8 mouse cellular contexts compared by ENCODE assay signal in genomic region chr13:36578569-36579333, GRCm38 (mm10).
DNase-seq lines count a peak whose midpoint lies in the region; ATAC-seq and TF ChIP-seq lines count a peak whose summit lies in the region.

No protein-coding gene starts in this region.

- H3K4me3 ChIP-seq in megakaryocyte, embryonic 14.5 days (replicated peaks): peak overlapping the region; percentile 76
- H3K4me3 ChIP-seq in forebrain, embryonic 10.5 days: peak overlapping the region; percentile 63
- peak overlapping the region; percentile 55 for H3K4me3 ChIP-seq in heart, embryonic 13.5 days
- peak overlapping the region; percentile 44 for H3K4me3 ChIP-seq in kidney, postnatal 0 days (replicated peaks; ENCODE audit: low read depth, low read length)
- peak overlapping the region; percentile 51 for H3K4me3 ChIP-seq in limb, embryonic 15.5 days
- H3K4me3 ChIP-seq in myocyte: peak overlapping the region; percentile 20

- no peaks in the 10 kb centered on the region for H3K36me3 ChIP-seq in megakaryocyte, embryonic 14.5 days (replicated peaks; ENCODE audit: low read length)
- H3K36me3 ChIP-seq in forebrain, embryonic 10.5 days (replicated peaks): no peaks in the 10 kb centered on the region
- H3K36me3 ChIP-seq in heart, embryonic 13.5 days: no peaks in the 10 kb centered on the region
- H3K36me3 ChIP-seq in kidney, postnatal 0 days (ENCODE audit: insufficient read depth, low read length): no peaks in the 10 kb centered on the region
- no peaks in the 10 kb centered on the region for H3K36me3 ChIP-seq in limb, embryonic 15.5 days
- H3K36me3 ChIP-seq in myocyte (ENCODE audit: control insufficient read depth, insufficient read depth): no peaks in the 10 kb centered on the region

- 3% methylated on average over 41 of the region's 41 CpGs for WGBS in forebrain, embryonic 10.5 days
- WGBS in heart, embryonic 13.5 days: 3% methylated on average over 38 of the region's 41 CpGs
- 2% methylated on average over 41 of the region's 41 CpGs for WGBS in kidney, postnatal 0 days
- WGBS in limb, embryonic 15.5 days: 2% methylated on average over 39 of the region's 41 CpGs

- peaks cover 53% of the 10 kb centered on the region for H3K27me3 ChIP-seq in megakaryocyte, embryonic 14.5 days (replicated peaks)
- H3K27me3 ChIP-seq in forebrain, embryonic 10.5 days (ENCODE audit: poor library complexity, severe bottlenecking): peaks cover 47% of the 10 kb centered on the region
- H3K27me3 ChIP-seq in heart, embryonic 13.5 days (replicated peaks): peaks cover 13% of the 10 kb centered on the region
- H3K27me3 ChIP-seq in kidney, postnatal 0 days (ENCODE audit: insufficient read depth, low read length): no peaks in the 10 kb centered on the region; the same call in 1 of the 2 replicates
- peaks cover 5% of the 10 kb centered on the region; the same call in 1 of the 2 replicates for H3K27me3 ChIP-seq in limb, embryonic 15.5 days
- H3K27me3 ChIP-seq in myocyte (ENCODE audit: control insufficient read depth, insufficient read depth, insufficient read length): no peaks in the 10 kb centered on the region

- peak overlapping the region; percentile 71 for H3K4me2 ChIP-seq in heart, embryonic 13.5 days
- peak overlapping the region; percentile 80 for H3K4me2 ChIP-seq in kidney, postnatal 0 days (ENCODE audit: low read length)
- peak overlapping the region; percentile 81 for H3K4me2 ChIP-seq in limb, embryonic 15.5 days
- H3K4me2 ChIP-seq in myocyte (ENCODE audit: low read depth): peak overlapping the region; percentile 54

- H3K79me2 ChIP-seq in myocyte (ENCODE audit: control insufficient read depth, insufficient read depth): no peaks in the 10 kb centered on the region

- peak; percentile 30; the same call in 1 of the 2 replicates for TF ChIP-seq CTCF in kidney, postnatal 0 days (IDR thresholded peaks at IDR 0.05; ENCODE audit: low read depth)

- H3K27ac ChIP-seq in forebrain, embryonic 10.5 days: peak overlapping the region; percentile 92
- no peak overlapping the region for H3K27ac ChIP-seq in heart, embryonic 13.5 days (replicated peaks)
- no peak overlapping the region for H3K27ac ChIP-seq in kidney, postnatal 0 days
- H3K27ac ChIP-seq in limb, embryonic 15.5 days: peak overlapping the region; percentile 76

- peak overlapping the region; percentile 81 for H3K9ac ChIP-seq in heart, embryonic 13.5 days
- peak overlapping the region; percentile 52; the same call in 1 of the 2 replicates for H3K9ac ChIP-seq in kidney, postnatal 0 days (ENCODE audit: low read depth, low read length)
- peak overlapping the region; percentile 40; the same call in 1 of the 2 replicates for H3K9ac ChIP-seq in limb, embryonic 15.5 days

- TF ChIP-seq POLR2A in myocyte (IDR thresholded peaks at IDR 0.05; ENCODE audit: insufficient read length, low read depth): peak; percentile 61

- peaks cover 3% of the 10 kb centered on the region; the same call in 1 of the 2 replicates for H3K9me3 ChIP-seq in megakaryocyte, embryonic 14.5 days
- H3K9me3 ChIP-seq in forebrain, embryonic 10.5 days: no peaks in the 10 kb centered on the region
- H3K9me3 ChIP-seq in heart, embryonic 13.5 days: no peaks in the 10 kb centered on the region
- H3K9me3 ChIP-seq in kidney, postnatal 0 days (replicated peaks; ENCODE audit: low read length): no peaks in the 10 kb centered on the region
- no peaks in the 10 kb centered on the region for H3K9me3 ChIP-seq in limb, embryonic 15.5 days

- no peak overlapping the region for H3ac ChIP-seq in myocyte (ENCODE audit: control insufficient read depth, insufficient read length)

- no peak for ATAC-seq in megakaryocyte, adult 5-6 weeks (ENCODE audit: poor library complexity, severe bottlenecking)
- peak; percentile 61; the same call in 1 of the 2 replicates for ATAC-seq in heart, embryonic 13.5 days (ENCODE audit: extremely low read depth, insufficient number of reproducible peaks, low FRiP score, low TSS enrichment)
- ATAC-seq in kidney, postnatal 0 days (replicated peaks; ENCODE audit: low FRiP score, low read depth): peak; percentile 93
- ATAC-seq in limb, embryonic 15.5 days (ENCODE audit: insufficient number of reproducible peaks, low FRiP score, low TSS enrichment, low read depth): peak; percentile 88

- H3K4me1 ChIP-seq in megakaryocyte, embryonic 14.5 days: peaks cover 5% of the 10 kb centered on the region
- peaks cover 41% of the 10 kb centered on the region for H3K4me1 ChIP-seq in forebrain, embryonic 10.5 days
- H3K4me1 ChIP-seq in heart, embryonic 13.5 days: peaks cover 19% of the 10 kb centered on the region
- H3K4me1 ChIP-seq in kidney, postnatal 0 days (replicated peaks; ENCODE audit: insufficient read depth, low read length): peaks cover 7% of the 10 kb centered on the region; the same call in 1 of the 2 replicates
- peaks cover 34% of the 10 kb centered on the region for H3K4me1 ChIP-seq in limb, embryonic 15.5 days

- peak; percentile 82 for DNase-seq in forebrain, embryonic 10.5 days (ENCODE audit: extremely low spot score, low spot score)
- peak; percentile 82 for DNase-seq in kidney, postnatal 0 days (ENCODE audit: low spot score)
- DNase-seq in testis, postnatal 14 days (ENCODE audit: low spot score): peak; percentile 78

TF ChIP-seq in myocyte, 11 proteins besides CTCF, POLR2A, EP300 and RAD21:
- TF ChIP-seq CEBPB (IDR thresholded peaks at IDR 0.05; ENCODE audit: insufficient read depth, poor library complexity, severe bottlenecking): no peak
- no peak for TF ChIP-seq MYOG (IDR thresholded peaks at IDR 0.05; ENCODE audit: control insufficient read depth in 1 of 3, insufficient read depth in 1 of 3, insufficient read length in 2 of 3, low read depth in 2 of 3)
- TF ChIP-seq E2F4 (IDR thresholded peaks at IDR 0.05; ENCODE audit: insufficient read depth): no peak
- TF ChIP-seq TCF12 (IDR thresholded peaks at IDR 0.05; ENCODE audit: insufficient read depth, poor library complexity, severe bottlenecking): no peak
- TF ChIP-seq REST (IDR thresholded peaks at IDR 0.05; ENCODE audit: insufficient read depth, insufficient read length): no peak

Comparison
In these comparisons a context has a peak if more than half of its experiments do, and no peak if none do; other contexts are left out.
1. H3K4me3 ChIP-seq: peak in every context shown above with its lines; median percentile 76 in megakaryocyte, embryonic 14.5 days; 63 in forebrain, embryonic 10.5 days; 55 in heart, embryonic 13.5 days; 51 in limb, embryonic 15.5 days; 44 in kidney, postnatal 0 days; 20 in myocyte.
2. H3K27ac ChIP-seq: peak in forebrain, embryonic 10.5 days (single experiment) and limb, embryonic 15.5 days (single experiment); none in heart, embryonic 13.5 days (single experiment) and kidney, postnatal 0 days (single experiment).
3. Peak in every context shown above with its lines, with median percentiles within 50 percentile points of each other: DNase-seq, H3K4me2 ChIP-seq and H3K9ac ChIP-seq.